Mouse (Mus musculus) midbrain, postnatal 0 days (tissue): ENCODE measurements at regions not wholly inside any gene's neighbourhood (a gene's known extent, or its start where the extent isn't known, plus 50 kb on each side); places are given as distances from the start of the nearest gene placed in this dataset.
A peak's percentile ranks its signal among the peaks of the same experiment; 100 is the strongest.

Experiments used
- ATAC-seq: fragments of 200-750 bp; cut with Nextera tagmentation; 2 replicates; pipeline ENCODE4 v1.8.0; 2017; ENCODE audit warnings: moderate number of reproducible peaks, mild to moderate bottlenecking, moderate TSS enrichment, moderate library complexity; ENCODE audit not compliant: low FRiP score
- DNase-seq: peaks from one replicate; pipeline ENCODE4 v3.0.0-alpha.2; 2015; ENCODE audit warnings: low spot score
- H3K27ac ChIP-seq: fragments of 300-500 bp; sonication (generic); 2 replicates; pipeline ENCODE4 v1.5.1; 2014; ENCODE audit warnings: low read depth, mild to moderate bottlenecking, low read length, mixed read lengths
- H3K27me3 ChIP-seq: fragments of 300-500 bp; sonication (generic); 2 replicates; pipeline ENCODE4 v1.6.1; 2014; ENCODE audit warnings: low read length, control low read depth, mixed read lengths; ENCODE audit not compliant: insufficient read depth
- H3K36me3 ChIP-seq: fragments of 300-500 bp; sonication (generic); 2 replicates; pipeline ENCODE4 v1.6.1; 2014; ENCODE audit warnings: low read length, control low read depth, mixed read lengths; ENCODE audit not compliant: insufficient read depth
- H3K4me1 ChIP-seq: fragments of 300-500 bp; sonication (generic); 2 replicates; pipeline ENCODE4 v1.6.1; 2014; ENCODE audit warnings: mild to moderate bottlenecking, control low read depth, antibody characterized with exemption, low read length, mixed read lengths; ENCODE audit not compliant: insufficient read depth
- H3K4me2 ChIP-seq: fragments of 300-500 bp; sonication (generic); 2 replicates; pipeline ENCODE4 v1.6.1; 2014; ENCODE audit warnings: low read depth, mild to moderate bottlenecking, low read length, mixed read lengths; ENCODE audit not compliant: poor library complexity, severe bottlenecking
- H3K4me3 ChIP-seq: fragments of 300-500 bp; sonication (generic); 2 replicates; pipeline ENCODE4 v1.5.1; 2014; ENCODE audit warnings: low read depth, mild to moderate bottlenecking, low read length, moderate library complexity
- H3K9ac ChIP-seq: fragments of 300-500 bp; sonication (generic); replicated peaks from 2 replicates; pipeline ENCODE4 v1.6.1; 2014; ENCODE audit warnings: mild to moderate bottlenecking, low read length, moderate library complexity, mixed read lengths; ENCODE audit not compliant: poor library complexity, severe bottlenecking
- H3K9me3 ChIP-seq: fragments of 300-500 bp; sonication (generic); 2 replicates; pipeline ENCODE4 v1.6.1; 2016; ENCODE audit warnings: low read length, control low read depth
- CTCF ChIP-seq: IDR thresholded peaks from 2 replicates; pipeline ENCODE4 v1.5.1; 2016; ENCODE audit warnings: antibody characterized with exemption, mild to moderate bottlenecking
- WGBS: fragments of 180-500 bp; shearing (Covaris S2); extraction: QIAGEN DNeasy Blood & Tissue Kit; methylation state at CpG from one replicate; pipeline ENCODE4 v1.1.7; 2014; 5-methylcytosine and 5-hydroxymethylcytosine counted together

DNA sequence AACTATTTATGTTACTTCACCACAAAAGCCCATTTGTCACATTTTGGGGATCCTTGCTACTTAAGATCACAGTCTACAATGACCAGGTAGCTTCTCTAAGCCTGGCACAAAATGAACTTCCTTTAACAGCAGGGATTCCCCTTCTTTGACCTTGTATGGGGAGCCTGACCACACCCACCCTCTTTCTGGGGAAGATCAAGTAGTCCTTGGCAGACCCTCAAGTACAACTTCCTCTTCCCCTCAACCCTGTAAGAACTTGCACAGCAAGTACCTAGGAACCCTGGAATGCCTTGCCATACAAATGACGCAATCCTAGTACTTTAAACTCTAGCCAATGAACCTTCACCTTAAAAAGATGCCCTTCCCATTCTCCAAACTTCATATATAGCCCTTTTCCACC, 695.4 kb upstream of the Lrrn3 start:
- H3K27ac ChIP-seq: no peak overlapping the region
- TF ChIP-seq CTCF: no peak
- ATAC-seq: no peak
- H3K9ac ChIP-seq: no peak overlapping the region
- no peak for DNase-seq
- no peaks in the 10 kb centered on the region for H3K36me3 ChIP-seq
- WGBS: 83% methylated on average over 1 of the region's 1 CpGs
- H3K4me1 ChIP-seq: no peaks in the 10 kb centered on the region
- H3K9me3 ChIP-seq: no peaks in the 10 kb centered on the region
- H3K4me2 ChIP-seq: no peak overlapping the region
- no peaks in the 10 kb centered on the region for H3K27me3 ChIP-seq
- no peak overlapping the region for H3K4me3 ChIP-seq

DNA sequence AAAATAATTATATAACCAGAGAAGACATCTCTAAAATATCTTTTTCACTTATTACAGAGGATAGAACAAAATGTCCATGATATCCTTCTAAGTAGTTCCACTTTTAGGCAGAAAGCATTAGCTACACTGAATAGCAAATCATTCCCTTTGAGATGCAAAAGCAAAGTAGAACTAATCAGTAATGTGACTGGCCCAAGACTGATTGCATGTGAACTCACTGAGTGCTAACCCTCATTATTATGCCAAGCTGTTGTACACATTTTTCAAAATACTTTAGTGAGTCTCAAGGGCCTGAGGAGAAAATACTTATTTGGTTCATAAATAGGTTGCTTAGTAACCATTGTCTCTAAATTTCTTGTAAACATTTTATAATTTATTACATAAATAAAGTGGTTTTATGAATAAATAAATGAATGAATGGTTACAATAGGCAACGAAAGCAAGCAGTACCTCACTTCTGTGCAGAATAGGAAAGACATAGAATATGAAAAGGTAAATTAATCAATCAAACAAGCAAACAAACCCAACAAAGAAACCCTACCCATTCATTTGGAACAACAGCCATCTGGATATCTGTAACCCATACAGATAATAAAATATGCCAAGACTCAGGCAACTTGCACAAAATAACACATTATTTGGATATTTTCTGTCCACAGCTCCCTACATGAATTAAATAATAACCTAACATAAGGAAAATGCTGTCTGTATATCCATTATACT, 693.9 kb upstream of the Lrrn3 start:
- Histone ChIP-seq H3K9ac (no peak overlapping the region), H3K4me3 (no peak overlapping the region), H3K9me3 (no peaks in the 10 kb centered on the region), H3K4me1 (no peaks in the 10 kb centered on the region), H3K36me3 (no peaks in the 10 kb centered on the region), H3K27ac (no peak overlapping the region), H3K27me3 (no peaks in the 10 kb centered on the region), H3K4me2 (no peak overlapping the region)
- TF ChIP-seq CTCF: no peak
- 49% methylated on average over 1 of the region's 1 CpGs for WGBS
- DNase-seq: peak; percentile 22
- ATAC-seq: no peak

DNA sequence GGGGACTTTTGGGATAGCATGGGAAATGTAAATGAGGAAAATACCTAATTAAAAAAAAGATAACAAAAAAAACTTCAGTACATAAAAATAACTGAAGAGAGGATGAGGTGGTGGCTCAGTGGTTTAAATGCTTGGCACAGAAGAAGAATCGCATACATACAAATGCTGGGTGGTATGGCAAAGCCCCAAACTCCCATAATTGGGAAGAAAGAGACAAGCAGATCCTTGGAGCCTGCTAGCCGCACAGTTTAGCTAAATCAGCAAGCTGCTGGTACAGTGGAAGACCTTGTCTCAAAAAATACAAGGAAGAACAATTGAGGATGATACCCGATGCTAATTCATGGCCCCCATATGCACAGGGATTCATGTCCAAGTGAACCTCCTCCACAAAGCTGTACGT, 661.7 kb upstream of the Lrrn3 start:
- Histone ChIP-seq H3K4me1 (no peaks in the 10 kb centered on the region), H3K27ac (no peak overlapping the region), H3K9ac (no peak overlapping the region), H3K4me3 (no peak overlapping the region), H3K27me3 (no peaks in the 10 kb centered on the region), H3K36me3 (no peaks in the 10 kb centered on the region), H3K4me2 (no peak overlapping the region), H3K9me3 (no peaks in the 10 kb centered on the region)
- DNase-seq: no peak
- no peak for ATAC-seq
- WGBS: 92% methylated on average over 4 of the region's 4 CpGs
- no peak for TF ChIP-seq CTCF

DNA sequence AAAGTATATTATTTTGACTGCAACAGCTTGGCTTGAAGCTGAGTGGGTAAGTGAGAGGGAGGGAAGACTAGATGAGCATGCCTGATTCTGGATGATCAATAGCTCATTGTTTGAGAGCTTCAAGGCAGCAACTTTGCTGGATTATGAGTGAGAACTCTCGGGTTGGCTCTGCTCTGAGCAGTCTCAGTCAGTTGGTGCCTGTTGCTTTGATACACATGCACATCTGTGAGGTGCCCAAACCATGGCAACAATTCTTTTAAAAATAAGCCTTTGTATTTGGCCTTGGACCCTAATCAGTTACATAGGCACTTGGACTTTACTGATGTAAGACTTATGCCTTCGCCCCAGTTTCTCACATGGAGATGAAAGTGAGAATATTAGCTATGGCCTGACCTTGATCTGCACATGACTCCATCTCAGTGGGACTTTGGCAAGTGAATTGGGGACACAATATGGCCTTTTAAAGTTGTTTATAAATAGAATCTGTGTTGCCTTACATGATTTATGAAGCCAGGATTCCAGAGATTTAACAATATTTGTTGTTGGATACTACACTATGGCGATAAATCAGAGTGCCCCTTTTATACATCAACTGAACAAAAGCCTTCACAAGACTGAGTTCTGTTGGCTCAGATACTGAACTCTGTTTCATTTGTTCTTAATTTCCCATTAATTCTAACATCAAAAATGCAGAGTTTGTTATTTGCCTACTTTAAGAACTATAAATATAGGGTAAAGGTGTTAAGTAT, 652.6 kb upstream of the Lrrn3 start:
- ATAC-seq: peak; percentile 20; the same call in 1 of the 2 replicates
- no peak overlapping the region for H3K27ac ChIP-seq

DNA sequence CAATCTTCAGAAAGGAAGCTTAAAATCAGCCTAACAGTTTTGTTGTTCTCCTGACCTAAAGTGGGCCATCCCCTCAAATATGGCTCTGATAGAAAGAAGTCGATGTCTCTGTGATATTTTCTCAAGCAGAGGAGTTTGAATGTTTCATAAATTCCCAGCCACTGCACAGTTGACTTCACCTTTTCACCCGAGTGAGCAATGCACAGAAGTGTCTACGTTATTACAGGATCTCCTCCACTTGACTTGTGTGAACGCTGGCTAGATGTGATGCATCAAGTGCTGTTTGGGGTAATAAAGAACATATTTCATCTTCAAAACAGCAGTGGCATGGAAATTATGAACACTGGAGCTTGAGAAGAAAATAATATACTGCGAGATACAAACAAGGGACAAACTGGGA, 651.9 kb upstream of the Lrrn3 start:
- no peak overlapping the region for H3K4me3 ChIP-seq
- no peak for TF ChIP-seq CTCF
- no peak overlapping the region for H3K9ac ChIP-seq
- ATAC-seq (no peak), DNase-seq (peak; percentile 35)
- H3K27ac ChIP-seq: no peak overlapping the region
- no peaks in the 10 kb centered on the region for H3K4me1 ChIP-seq
- no peak overlapping the region for H3K4me2 ChIP-seq
- WGBS: 48% methylated on average over 5 of the region's 5 CpGs
- H3K9me3 ChIP-seq: no peaks in the 10 kb centered on the region
- no peaks in the 10 kb centered on the region for H3K27me3 ChIP-seq
- H3K36me3 ChIP-seq: no peaks in the 10 kb centered on the region

More for the DNA sequence above, 652.6 kb upstream of the Lrrn3 start:
- WGBS: 38% methylated on average over 3 of the region's 3 CpGs
- H3K36me3 ChIP-seq: no peaks in the 10 kb centered on the region
- no peak overlapping the region for H3K4me2 ChIP-seq
- peak; percentile 66 for DNase-seq
- no peaks in the 10 kb centered on the region for H3K9me3 ChIP-seq
- H3K4me3 ChIP-seq: no peak overlapping the region
- no peaks in the 10 kb centered on the region for H3K27me3 ChIP-seq
- no peaks in the 10 kb centered on the region for H3K4me1 ChIP-seq
- H3K9ac ChIP-seq: no peak overlapping the region
- TF ChIP-seq CTCF: no peak

DNA sequence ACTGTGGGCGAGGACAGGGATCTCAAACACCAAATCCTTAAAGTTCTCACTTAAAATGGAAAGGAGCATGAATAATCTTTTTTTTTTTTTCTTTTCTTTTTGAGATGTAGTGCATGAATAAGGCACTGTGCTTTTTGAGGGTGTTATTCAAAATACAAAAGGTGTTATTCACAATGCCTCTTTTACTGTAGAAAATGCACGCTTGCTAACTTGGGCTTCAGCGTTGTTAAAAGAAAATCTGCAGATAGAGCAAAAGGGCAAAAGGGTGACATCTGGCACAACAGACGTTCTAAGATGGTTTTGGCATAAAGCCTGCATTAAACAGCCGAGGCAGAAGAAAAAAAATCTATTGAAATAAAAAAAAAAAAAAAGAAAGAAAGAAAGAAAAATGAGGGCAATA, 651.5 kb upstream of the Lrrn3 start:
- ATAC-seq (no peak), DNase-seq (peak; percentile 78)
- Histone ChIP-seq H3K27me3 (no peaks in the 10 kb centered on the region), H3K4me3 (no peak overlapping the region), H3K36me3 (no peaks in the 10 kb centered on the region), H3K9me3 (no peaks in the 10 kb centered on the region), H3K4me1 (no peaks in the 10 kb centered on the region), H3K4me2 (no peak overlapping the region), H3K27ac (no peak overlapping the region), H3K9ac (no peak overlapping the region)
- WGBS: 22% methylated on average over 5 of the region's 5 CpGs
- no peak for TF ChIP-seq CTCF
